Mouse (Mus musculus) CD4-positive, CD25-positive, alpha-beta regulatory T cell, adult 9 weeks (primary cell): ENCODE results near the gene Hoxc11. TPM values are rescaled to one million over a fixed set of nuclear protein-coding genes. Genes with fewer than 3 reads are reported as not detected.

Source experiments
- polyA plus RNA-seq: library from polyadenylated mRNA; unstranded; fragments of 100-300 nt; shearing (Covaris generic); gene quantifications from one replicate; pipeline ENCODE4 v1.2.1, GENCODE M21; 2017

Hoxc11 gene
- not detected for polyA plus RNA-seq

GRCm38 (mm10) chr15:102954192-102955006 is at the start of gene Hoxc11:
Gene Hoxc11, plus strand, starts transcription at chr15:102954427.

GRCm38 (mm10) chr15:102921053-102922011 is 32.9 kb upstream of the Hoxc11 start, which contains the start of gene Hoxc13:
Gene Hoxc13, plus strand, starts transcription at chr15:102921103.

GRCm38 (mm10) chr15:102936279-102936972 is 17.8 kb upstream of the Hoxc11 start, which contains the start of gene Hoxc12:
Gene Hoxc12, plus strand, starts transcription at chr15:102936757.

GRCm38 (mm10) chr15:102966776-102967311 is 12.6 kb downstream of the Hoxc11 start, which contains the start of gene Hoxc10:
Gene Hoxc10, plus strand, starts transcription at chr15:102966796.

GRCm38 (mm10) chr15:102967312-102967510 is 13.0 kb downstream of the Hoxc11 start, which contains the start of gene Hoxc5:
Gene Hoxc5, plus strand, starts transcription at chr15:102967443.

GRCm38 (mm10) chr15:102976171-102976570 is 21.9 kb downstream of the Hoxc11 start, which contains the start of gene Hoxc9:
Gene Hoxc9, plus strand, starts transcription at chr15:102976439.

GRCm38 (mm10) chr15:102990461-102991397 is 36.5 kb downstream of the Hoxc11 start, which contains the start of gene Hoxc8:
Gene Hoxc8, plus strand, starts transcription at chr15:102990607.

GRCm38 (mm10) chr15:102997939-102998355 is 43.7 kb downstream of the Hoxc11 start, which contains the start of gene Hoxc6:
Gene Hoxc6, plus strand, starts transcription at chr15:102998257.

Other genes with a start within 250 kb of the Hoxc11 start
- 60.2 TPM for gene Calcoco1, start 232.2 kb upstream of the Hoxc11 start, polyA plus RNA-seq
- not detected for gene Hoxc13, start 33.3 kb upstream of the Hoxc11 start, polyA plus RNA-seq
- gene Hoxc12, start 17.7 kb upstream of the Hoxc11 start, polyA plus RNA-seq = not detected
- gene Hoxc10, start 12.4 kb downstream of the Hoxc11 start, polyA plus RNA-seq = not detected
- not detected for gene Hoxc5, start 13.0 kb downstream of the Hoxc11 start, polyA plus RNA-seq
- not detected for gene Hoxc9, start 22.0 kb downstream of the Hoxc11 start, polyA plus RNA-seq
- gene Hoxc8, start 36.2 kb downstream of the Hoxc11 start, polyA plus RNA-seq = 0.15 TPM
- not detected for gene Hoxc6, start 43.8 kb downstream of the Hoxc11 start, polyA plus RNA-seq
- not detected for gene Hoxc4, start 64.5 kb downstream of the Hoxc11 start, polyA plus RNA-seq
- gene Smug1, start 212.7 kb downstream of the Hoxc11 start, polyA plus RNA-seq = 13.4 TPM